Mouse (Mus musculus) forebrain, embryonic 10.5 days (tissue): ENCODE measurements at regions not wholly inside any gene's neighbourhood (a gene's known extent, or its start where the extent isn't known, plus 50 kb on each side); places are given as distances from the start of the nearest gene placed in this dataset. TPM values are rescaled to one million over a fixed set of nuclear protein-coding genes. Genes with fewer than 3 reads are reported as not detected.

Experiments used
- microRNA-seq: library from miRNA; unstranded; fragments of <30 nt; microRNA quantifications from one replicate; pipeline ENCODE4, GENCODE M21; 2017

Small RNAs in the stretch of these regions (microRNA-seq; reads per million reads assigned to microRNA genes)
- gene Mir6420, result not detected
